Mouse (Mus musculus) CH12.LX (cell line): ENCODE measurements at regions not wholly inside any gene's neighbourhood (a gene's known extent, or its start where the extent isn't known, plus 50 kb on each side); places are given as distances from the start of the nearest gene placed in this dataset.

Experiments used
- DNase-seq: peaks from one replicate; pipeline ENCODE4 v3.0.0-alpha.2; 2013; ENCODE audit errors: extremely low read depth
- H3K27ac ChIP-seq: 2 replicates; pipeline ENCODE4 v1.5.1; 2012; ENCODE audit warnings: low read depth, mild to moderate bottlenecking, control low read depth, moderate library complexity; ENCODE audit not compliant: insufficient read depth
- H3K27me3 ChIP-seq: replicated peaks from 2 replicates; pipeline ENCODE3; 2012; ENCODE audit warnings: inconsistent platforms
- H3K36me3 ChIP-seq, 2 experiments: replicated peaks in 1 of 2; 2 replicates each; pipeline versions ENCODE3 to v1.6.1; 2012; ENCODE audit warnings: inconsistent platforms in 1 of 2, low read length in 1 of 2, mild to moderate bottlenecking in 1 of 2, mixed read lengths in 1 of 2, moderate library complexity in 1 of 2; ENCODE audit not compliant: control insufficient read depth in 1 of 2, insufficient read depth in 1 of 2
- H3K4me1 ChIP-seq, 2 experiments: 2 replicates each; pipeline ENCODE4 v1.6.1; 2012; ENCODE audit warnings: inconsistent platforms in 1 of 2, moderate library complexity in 1 of 2; ENCODE audit not compliant: insufficient read depth in 2 of 2, control insufficient read depth in 1 of 2
- H3K4me2 ChIP-seq: 2 replicates; pipeline ENCODE4 v1.6.1; 2012; ENCODE audit warnings: low read depth, mild to moderate bottlenecking, control low read depth; ENCODE audit not compliant: poor library complexity, insufficient read depth, severe bottlenecking
- H3K4me3 ChIP-seq, 3 experiments: fragments of 150-350 bp in 1 of 3; sonication (generic) in 1 of 3; replicated peaks in 1 of 3; 2 replicates each; pipeline versions ENCODE3 to v1.5.1; 2011 to 2012; ENCODE audit warnings: low read depth in 2 of 3, low read length in 2 of 3, mild to moderate bottlenecking in 2 of 3, moderate library complexity in 2 of 3, control low read depth in 1 of 3, improper control_type of control experiment in 1 of 3, inconsistent platforms in 1 of 3, mixed read lengths in 1 of 3; ENCODE audit not compliant: poor library complexity in 1 of 3
- H3K79me2 ChIP-seq: replicated peaks from 2 replicates; pipeline ENCODE4 v1.6.1; 2012; ENCODE audit warnings: mild to moderate bottlenecking, moderate library complexity; ENCODE audit not compliant: control insufficient read depth, poor library complexity, insufficient read depth, severe bottlenecking; ENCODE audit errors: extremely low read depth
- H3K9ac ChIP-seq: 2 replicates; pipeline ENCODE4 v1.6.1; 2012; ENCODE audit warnings: low read depth, mild to moderate bottlenecking, control low read depth, moderate library complexity; ENCODE audit not compliant: insufficient read depth
- H3K9me3 ChIP-seq: replicated peaks from 2 replicates; pipeline ENCODE3; 2012; ENCODE audit warnings: low read length, inconsistent platforms, mixed read lengths
- BHLHE40 ChIP-seq: IDR thresholded peaks from 2 replicates; pipeline ENCODE4 v1.6.1; 2011; ENCODE audit warnings: mild to moderate bottlenecking, low read depth, low read length, improper control_type of control experiment
- CHD2 ChIP-seq: IDR thresholded peaks from 2 replicates; pipeline ENCODE4 v1.6.1; 2011; ENCODE audit warnings: low read length, improper control_type of control experiment
- CTCF ChIP-seq, 2 experiments: IDR thresholded peaks in 1 of 2; conservative IDR thresholded peaks in 1 of 2; 2 replicates each; pipeline ENCODE4 v1.5.1; 2011 to 2012; ENCODE audit warnings: low read depth in 2 of 2, low read length in 2 of 2, improper control_type of control experiment in 1 of 2, inconsistent platforms in 1 of 2, mild to moderate bottlenecking in 1 of 2, moderate library complexity in 1 of 2
- E2F4 ChIP-seq: IDR thresholded peaks from 2 replicates; pipeline ENCODE4 v1.6.1; 2011; ENCODE audit warnings: low read depth, low read length, improper control_type of control experiment; ENCODE audit not compliant: insufficient replicate concordance
- EP300 ChIP-seq: IDR thresholded peaks from 2 replicates; pipeline ENCODE4 v1.6.1; 2011; ENCODE audit warnings: low read length, improper control_type of control experiment
- GABPA ChIP-seq: IDR thresholded peaks from 2 replicates; pipeline ENCODE4 v1.6.1; 2012; ENCODE audit warnings: low read depth, low read length, improper control_type of control experiment, inconsistent platforms; ENCODE audit not compliant: insufficient replicate concordance
- IRF4 ChIP-seq: IDR thresholded peaks from 2 replicates; pipeline ENCODE4 v1.6.1; 2014; ENCODE audit warnings: low read depth, mild to moderate bottlenecking, inconsistent platforms, low read length, improper control_type of control experiment
- KAT2A ChIP-seq: IDR thresholded peaks from 2 replicates; pipeline ENCODE4 v1.6.1; 2012; ENCODE audit warnings: low read length, improper control_type of control experiment, inconsistent platforms; ENCODE audit not compliant: insufficient replicate concordance
- MAFK ChIP-seq: IDR thresholded peaks from 2 replicates; pipeline ENCODE4 v1.6.1; 2011; ENCODE audit warnings: low read length, improper control_type of control experiment; ENCODE audit not compliant: insufficient replicate concordance
- MAX ChIP-seq: IDR thresholded peaks from 2 replicates; pipeline ENCODE4 v1.6.1; 2011; ENCODE audit warnings: low read length, improper control_type of control experiment
- MYC ChIP-seq: IDR thresholded peaks from 2 replicates; pipeline ENCODE4 v1.6.1; 2011; ENCODE audit warnings: low read depth, mild to moderate bottlenecking, improper control_type of control experiment, low read length
- NRF1 ChIP-seq: IDR thresholded peaks from 2 replicates; pipeline ENCODE4 v1.6.1; 2014; ENCODE audit warnings: low read depth, mild to moderate bottlenecking, inconsistent platforms, low read length, improper control_type of control experiment, moderate library complexity
- PAX5 ChIP-seq: IDR thresholded peaks from 2 replicates; pipeline ENCODE4 v1.6.1; 2012; ENCODE audit warnings: low read length, inconsistent platforms, mixed read lengths
- POLR2AphosphoS2 ChIP-seq: IDR thresholded peaks from 2 replicates; pipeline ENCODE4 v1.6.1; 2011; ENCODE audit warnings: low read depth, low read length, improper control_type of control experiment
- TBP ChIP-seq: conservative IDR thresholded peaks from 2 replicates; pipeline ENCODE4 v1.6.1; 2011; ENCODE audit warnings: low read depth, low read length, improper control_type of control experiment
- TCF12 ChIP-seq: IDR thresholded peaks from 2 replicates; pipeline ENCODE4 v1.6.1; 2014; ENCODE audit warnings: low read depth, mild to moderate bottlenecking, inconsistent platforms, low read length, improper control_type of control experiment
- UBTF ChIP-seq: IDR thresholded peaks from 2 replicates; pipeline ENCODE4 v1.6.1; 2012; ENCODE audit warnings: low read depth, mild to moderate bottlenecking, inconsistent platforms, low read length, improper control_type of control experiment, moderate library complexity
- USF2 ChIP-seq: conservative IDR thresholded peaks from 2 replicates; pipeline ENCODE4 v1.6.1; 2011; ENCODE audit warnings: low read depth, low read length, improper control_type of control experiment
- ZMIZ1 ChIP-seq: IDR thresholded peaks from 2 replicates; pipeline ENCODE4 v1.6.1; 2012; ENCODE audit warnings: low read depth, mild to moderate bottlenecking, inconsistent platforms, low read length, improper control_type of control experiment
- ZNF384 ChIP-seq: IDR thresholded peaks from 2 replicates; pipeline ENCODE4 v1.6.1; 2012; ENCODE audit warnings: low read depth, low read length, improper control_type of control experiment, inconsistent platforms
- dilution Hi-C: fragments of 300-500 bp; cut with MboI; formaldehyde crosslinking; loops from 2 replicates; pipeline ENCODE4 v1.14.3; 2020; ENCODE audit warnings: low sequenced_read_pairs; ENCODE audit not compliant: extremely low pct_unique_long_range_greater_than_20kb, extremely low pct_ligation_motif_present
- in situ Hi-C: fragments of 300-500 bp; cut with MboI; formaldehyde crosslinking; loops from 3 replicates; pipeline ENCODE4 v1.14.3; 2019; ENCODE audit warnings: low sequenced_read_pairs, low pct_ligation_motif_present, low pct_unique_long_range_greater_than_20kb, mixed read lengths

DNA sequence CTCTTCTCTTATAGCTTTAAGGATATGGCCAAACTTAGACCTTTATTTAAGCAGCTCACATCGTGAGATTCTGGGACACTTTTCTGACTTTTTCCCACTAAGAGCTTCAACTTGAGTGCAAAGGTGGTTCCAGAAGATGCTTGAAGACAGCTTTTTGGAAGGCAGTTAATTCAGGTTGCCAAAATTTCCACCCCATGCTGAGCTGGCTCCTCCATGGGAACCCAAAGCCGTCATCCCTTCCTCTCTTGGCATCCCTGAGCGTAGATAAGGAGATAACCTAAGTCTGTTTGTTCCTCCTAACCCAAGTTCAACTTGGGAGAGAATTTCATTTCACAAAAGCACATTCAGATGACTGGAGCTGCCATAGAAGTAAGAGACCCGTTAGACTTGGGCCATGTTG is 223.7 kb upstream of the Bmper start:
- no peaks in the 10 kb centered on the region for H3K79me2 ChIP-seq
- no peaks in the 10 kb centered on the region for H3K27me3 ChIP-seq
- no peak for DNase-seq
- TF ChIP-seq ZNF384 = no peak
- no peak for TF ChIP-seq CTCF (conservative IDR thresholded peaks at IDR 0.05 in 1 of 2, IDR thresholded peaks at IDR 0.05 in 1 of 2; ENCODE audit: low read depth in 2 of 2, low read length in 2 of 2)
- TF ChIP-seq CHD2 = no peak
- no peak for TF ChIP-seq ZMIZ1
- TF ChIP-seq TCF12 = no peak
- no peak for TF ChIP-seq MYC
- TF ChIP-seq MAX = no peak
- TF ChIP-seq NRF1 = no peak
- no peak for TF ChIP-seq TBP
- no peak for TF ChIP-seq BHLHE40
- no peak for TF ChIP-seq MAFK
- TF ChIP-seq GABPA = no peak
- TF ChIP-seq IRF4 = no peak
- H3K27ac ChIP-seq = no peak overlapping the region
- no peaks in the 10 kb centered on the region for H3K9me3 ChIP-seq
- H3K9ac ChIP-seq = no peak overlapping the region
- in situ Hi-C loops (no loop called here), dilution Hi-C loops (no loop called here)
- H3K4me2 ChIP-seq = no peak overlapping the region
- no peaks in the 10 kb centered on the region for H3K36me3 ChIP-seq
- H3K4me1 ChIP-seq = peaks cover 6 to 18% of the 10 kb centered on the region in 2 experiments
- no peak overlapping the region for H3K4me3 ChIP-seq

DNA sequence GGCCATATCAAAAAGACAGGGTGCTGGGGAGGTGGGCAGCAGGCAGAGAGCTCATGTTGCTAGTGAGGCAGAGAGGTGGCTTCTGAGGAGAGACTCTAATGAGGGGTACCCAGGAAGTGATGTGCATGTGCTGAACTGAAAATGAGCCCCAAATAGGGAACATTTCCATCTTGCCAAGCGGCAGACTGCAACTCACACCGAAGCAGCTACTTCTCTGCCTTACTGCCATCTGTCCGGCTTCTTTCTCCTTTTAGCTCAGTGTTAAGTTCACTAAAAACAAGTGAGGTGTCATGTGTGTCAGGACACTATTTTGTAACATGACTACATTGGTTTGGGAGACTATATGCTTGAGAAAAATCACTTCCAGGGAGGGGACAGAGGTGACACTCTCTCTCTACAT is 222.7 kb upstream of the Bmper start:
- H3K36me3 ChIP-seq = no peaks in the 10 kb centered on the region
- no peak for DNase-seq
- H3K4me1 ChIP-seq = peaks cover 6 to 18% of the 10 kb centered on the region in 2 experiments
- no peaks in the 10 kb centered on the region for H3K79me2 ChIP-seq
- no peak overlapping the region for H3K27ac ChIP-seq
- no peaks in the 10 kb centered on the region for H3K27me3 ChIP-seq
- dilution Hi-C loops (no loop called here), in situ Hi-C loops (no loop called here)
- no peak overlapping the region for H3K4me3 ChIP-seq
- TF ChIP-seq KAT2A = no peak
- TF ChIP-seq PAX5 = no peak
- no peak for TF ChIP-seq EP300
- no peak for TF ChIP-seq POLR2AphosphoS2
- no peak for TF ChIP-seq USF2
- TF ChIP-seq E2F4 = no peak
- TF ChIP-seq CHD2 = no peak
- no peak for TF ChIP-seq UBTF
- no peak overlapping the region for H3K9ac ChIP-seq
- no peak overlapping the region for H3K4me2 ChIP-seq
- H3K9me3 ChIP-seq = no peaks in the 10 kb centered on the region
